Mouse (Mus musculus) heart, embryonic 14.5 days (tissue): ENCODE measurements around the gene Efcab9. TPM values are rescaled to one million over a fixed set of nuclear protein-coding genes. Genes with fewer than 3 reads are reported as not detected.

Experiments
- ATAC-seq: fragments of 200-750 bp; cut with Nextera tagmentation; 2 replicates; pipeline ENCODE4 v1.8.0; 2017; ENCODE audit warnings: low read depth, moderate TSS enrichment; ENCODE audit not compliant: insufficient number of reproducible peaks, insufficient read depth, low FRiP score
- H3K27ac ChIP-seq, 2 experiments: fragments of 200-500 bp in 1 of 2; fragments of 300-500 bp in 1 of 2; sonication (generic) in 1 of 2; replicated peaks in 1 of 2; 2 replicates each; pipeline ENCODE4 v1.5.1; 2012 to 2014; ENCODE audit warnings: low read depth in 2 of 2, low read length in 2 of 2, control low read depth in 1 of 2, mild to moderate bottlenecking in 1 of 2, mixed read lengths in 1 of 2; ENCODE audit not compliant: control insufficient read depth in 1 of 2, insufficient read depth in 1 of 2
- H3K27me3 ChIP-seq: fragments of 300-500 bp; sonication (generic); 2 replicates; pipeline ENCODE4 v1.6.1; 2014; ENCODE audit warnings: mild to moderate bottlenecking, low read length, control low read depth; ENCODE audit not compliant: control insufficient read depth, insufficient read depth
- H3K36me3 ChIP-seq: fragments of 300-500 bp; sonication (generic); 2 replicates; pipeline ENCODE4 v1.6.1; 2014; ENCODE audit warnings: mild to moderate bottlenecking, control low read depth, low read length, mixed read lengths; ENCODE audit not compliant: control insufficient read depth, insufficient read depth
- H3K4me1 ChIP-seq, 2 experiments: fragments of 200-500 bp in 1 of 2; fragments of 300-500 bp in 1 of 2; sonication (generic) in 1 of 2; 2 replicates each; pipeline ENCODE4 v1.6.1; 2012 to 2014; ENCODE audit warnings: low read length in 2 of 2, control low read depth in 1 of 2, mixed read lengths in 1 of 2; ENCODE audit not compliant: control insufficient read depth in 2 of 2, insufficient read depth in 2 of 2
- H3K4me2 ChIP-seq: fragments of 300-500 bp; sonication (generic); 2 replicates; pipeline ENCODE4 v1.6.1; 2014; ENCODE audit warnings: mild to moderate bottlenecking, low read length
- H3K4me3 ChIP-seq, 2 experiments: fragments of 200-500 bp in 1 of 2; fragments of 300-500 bp in 1 of 2; sonication (generic) in 1 of 2; 2 replicates each; pipeline ENCODE4 v1.5.1; 2012 to 2014; ENCODE audit warnings: low read length in 2 of 2, mild to moderate bottlenecking in 2 of 2, control low read depth in 1 of 2, low read depth in 1 of 2, moderate library complexity in 1 of 2; ENCODE audit not compliant: control insufficient read depth in 1 of 2, insufficient read depth in 1 of 2
- H3K9ac ChIP-seq: fragments of 300-500 bp; sonication (generic); 2 replicates; pipeline ENCODE4 v1.6.1; 2014; ENCODE audit warnings: mild to moderate bottlenecking, low read length
- H3K9me3 ChIP-seq: fragments of 300-500 bp; sonication (generic); 2 replicates; pipeline ENCODE4 v1.6.1; 2016; ENCODE audit warnings: low read length, control low read depth; ENCODE audit not compliant: control insufficient read depth
- WGBS: fragments of 180-500 bp; shearing (Covaris S2); extraction: QIAGEN DNeasy Blood & Tissue Kit; methylation state at CpG from one replicate; pipeline ENCODE4 v1.1.7; 2014; 5-methylcytosine and 5-hydroxymethylcytosine counted together
- polyA plus RNA-seq: library from polyadenylated mRNA; unstranded; fragments of >200 nt; fragmentation: Nextera tagmentation; extraction: Ambion mirVana; gene quantifications from 2 replicates; pipeline ENCODE4 v1.2.1, GENCODE M21; 2014

The Efcab9 gene
- polyA plus RNA-seq, 1 experiment from 2014 or later = 0.35 TPM

DNA sequence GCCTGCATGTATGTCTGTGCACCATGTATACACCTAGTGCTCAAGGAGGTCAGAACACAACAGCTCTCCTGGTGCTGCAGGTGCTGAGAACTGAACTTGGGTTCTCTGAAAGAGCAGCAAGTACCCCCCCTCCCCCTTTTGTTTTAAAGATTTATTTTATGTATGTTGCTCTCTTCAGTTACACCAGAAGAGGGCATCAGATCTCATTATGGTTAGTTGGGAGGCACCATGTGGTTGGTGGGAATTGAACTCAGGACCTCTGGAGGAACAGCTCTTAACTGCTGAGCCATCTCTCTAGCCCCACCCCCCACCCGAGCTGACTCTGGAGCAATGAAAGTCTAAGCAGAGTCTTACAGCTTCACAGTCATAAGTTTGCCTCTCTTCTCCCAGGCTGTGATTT lies 21.0 kb downstream of the Efcab9 start:
- Histone ChIP-seq H3K9me3 (no peaks in the 10 kb centered on the region), H3K36me3 (peaks cover 3% of the 10 kb centered on the region; the same call in 1 of the 2 replicates), H3K4me3 (no peak overlapping the region), H3K27me3 (no peaks in the 10 kb centered on the region), H3K9ac (no peak overlapping the region), H3K4me2 (no peak overlapping the region), H3K27ac (no peak overlapping the region), H3K4me1 (peaks cover 0 to 2% of the 10 kb centered on the region in 2 experiments; a peak in 1 of 4 replicates)
- no peak for ATAC-seq
- WGBS = 62% methylated on average over 1 of the region's 1 CpGs

DNA sequence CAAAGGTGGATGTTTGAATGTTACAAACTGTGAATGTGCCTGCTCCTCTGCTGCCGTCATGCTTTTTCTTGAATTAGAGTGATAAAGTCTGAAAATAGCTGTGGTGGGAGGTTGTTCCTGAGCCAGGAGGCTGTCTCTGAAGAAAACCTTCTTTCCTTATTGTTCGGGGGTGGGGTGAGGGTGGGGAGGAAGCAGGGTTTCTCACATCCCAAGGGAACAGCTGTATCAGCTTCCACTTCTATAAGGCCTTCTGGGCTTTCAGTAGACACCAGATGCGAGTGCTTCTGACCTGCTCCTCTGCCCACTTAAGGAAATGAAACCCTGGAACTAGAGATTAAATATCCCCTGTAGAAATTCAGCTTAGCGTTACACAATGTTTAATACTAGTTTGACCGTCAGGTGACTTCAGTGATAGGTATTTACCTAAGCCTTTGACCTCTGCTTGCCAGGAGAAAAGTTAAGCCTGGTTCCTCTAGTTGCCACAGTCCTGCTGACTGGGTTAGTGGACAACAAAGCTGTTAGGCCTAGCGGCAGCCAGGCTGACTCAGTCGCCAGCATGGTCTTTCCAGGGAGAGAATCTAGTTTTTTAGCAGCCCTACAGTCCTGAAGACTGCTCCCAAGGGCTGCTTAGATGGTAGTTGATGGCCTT lies 26.7 kb downstream of the Efcab9 start:
- no peaks in the 10 kb centered on the region for H3K9me3 ChIP-seq
- no peaks in the 10 kb centered on the region for H3K27me3 ChIP-seq
- H3K9ac ChIP-seq = no peak overlapping the region
- peaks cover 12% of the 10 kb centered on the region for H3K36me3 ChIP-seq
- H3K4me3 ChIP-seq = no peak overlapping the region
- peak overlapping the region in 1 of 2 experiments; percentile 19; a peak in 3 of 4 replicates for H3K27ac ChIP-seq
- peaks cover 0 to 5% of the 10 kb centered on the region in 2 experiments; a peak in 1 of 4 replicates for H3K4me1 ChIP-seq
- 58% methylated on average over 7 of the region's 7 CpGs for WGBS
- H3K4me2 ChIP-seq = no peak overlapping the region
- ATAC-seq = no peak

DNA sequence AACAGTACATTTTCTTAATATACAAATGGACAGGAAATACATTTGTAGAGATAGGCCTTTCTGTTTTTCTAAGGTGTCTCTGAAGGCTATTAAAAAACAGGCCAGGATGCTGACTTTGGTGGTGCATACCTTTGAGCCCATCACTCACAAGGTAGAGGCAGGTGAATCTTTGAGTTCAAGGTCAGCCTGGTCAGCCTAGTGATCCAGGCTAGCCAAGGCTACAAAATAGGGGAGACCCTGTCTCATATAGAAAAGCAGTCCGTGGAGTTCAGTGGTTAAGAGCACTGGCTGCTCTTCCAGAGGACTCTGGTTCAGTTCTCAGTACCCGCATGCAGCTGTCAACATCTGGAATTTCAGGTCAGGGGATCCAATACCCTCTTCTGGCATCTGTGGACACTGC lies 28.2 kb downstream of the Efcab9 start:
- Histone ChIP-seq H3K27me3 (no peaks in the 10 kb centered on the region), H3K27ac (no peak overlapping the region), H3K9me3 (no peaks in the 10 kb centered on the region), H3K4me1 (peaks cover 0 to 5% of the 10 kb centered on the region in 2 experiments; a peak in 2 of 4 replicates), H3K4me2 (no peak overlapping the region), H3K36me3 (peaks cover 23% of the 10 kb centered on the region), H3K9ac (no peak overlapping the region), H3K4me3 (no peak overlapping the region)
- ATAC-seq = no peak
- WGBS = 88% methylated on average over 2 of the region's 2 CpGs

DNA sequence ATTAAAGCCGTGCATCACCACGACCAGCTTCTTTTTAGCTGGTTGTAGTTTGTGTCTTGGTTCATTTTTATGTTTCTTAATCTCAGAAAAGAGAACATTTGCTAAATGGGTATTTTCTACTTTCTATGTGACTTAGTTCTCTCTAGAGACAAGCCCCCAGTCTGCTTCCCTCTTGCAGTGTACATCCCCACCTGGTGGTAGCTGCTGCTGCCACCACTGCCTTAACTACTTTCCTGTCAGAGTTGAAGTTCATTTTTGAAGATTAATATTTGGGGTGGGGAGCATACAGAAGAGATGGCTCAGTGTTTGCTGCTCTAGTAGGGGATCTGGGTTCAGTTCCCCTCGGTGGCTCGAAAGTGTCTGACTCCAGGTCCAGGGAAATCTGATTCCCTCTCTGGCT lies 31.9 kb downstream of the Efcab9 start:
- Histone ChIP-seq H3K4me3 (no peak overlapping the region), H3K4me1 (peaks cover 0 to under 1% of the 10 kb centered on the region in 2 experiments; a peak in 1 of 4 replicates), H3K4me2 (no peak overlapping the region), H3K27me3 (no peaks in the 10 kb centered on the region), H3K9ac (no peak overlapping the region), H3K9me3 (no peaks in the 10 kb centered on the region), H3K27ac (no peak overlapping the region), H3K36me3 (peaks cover 23% of the 10 kb centered on the region)
- no peak for ATAC-seq
- WGBS = 92% methylated on average over 4 of the region's 4 CpGs

DNA sequence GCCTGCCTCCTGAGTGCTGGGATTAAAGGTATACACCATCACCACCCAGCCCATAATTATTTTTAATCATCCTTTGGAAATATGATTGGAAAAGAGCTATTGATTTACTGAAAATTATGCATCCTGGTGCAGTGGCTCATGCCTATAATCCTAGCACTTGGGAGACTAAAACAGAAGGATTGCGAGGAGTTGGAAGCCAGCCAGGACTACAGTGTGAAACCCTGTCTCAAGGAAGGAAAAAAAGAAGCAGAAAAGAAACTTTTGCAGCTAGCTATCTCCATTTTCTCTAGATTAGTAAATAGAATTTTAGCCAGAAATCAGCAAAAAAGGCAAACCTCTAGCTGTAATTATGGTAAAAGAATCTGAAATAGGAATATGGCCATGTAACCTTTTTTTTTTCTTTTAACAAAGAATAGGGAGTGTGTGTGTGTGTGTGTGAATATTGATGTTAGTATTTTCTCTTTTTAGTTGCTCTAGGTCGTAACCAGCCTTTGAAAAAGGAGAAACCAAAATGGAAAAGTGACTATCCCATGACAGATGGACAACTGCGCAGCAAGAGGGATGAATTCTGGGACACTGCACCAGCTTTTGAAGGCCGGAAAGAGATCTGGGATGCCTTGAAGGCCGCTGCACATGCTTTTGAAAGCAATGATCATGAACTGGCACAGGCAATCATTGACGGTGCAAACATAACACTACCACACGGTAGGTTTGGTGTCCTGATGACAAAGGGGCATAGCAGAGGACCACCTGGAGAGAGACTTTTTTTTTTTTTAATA lies 32.9 kb downstream of the Efcab9 start:
- H3K27me3 ChIP-seq = no peaks in the 10 kb centered on the region
- no peak overlapping the region for H3K4me2 ChIP-seq
- no peaks in the 10 kb centered on the region for H3K9me3 ChIP-seq
- peaks cover 23% of the 10 kb centered on the region for H3K36me3 ChIP-seq
- no peak for ATAC-seq
- H3K9ac ChIP-seq = no peak overlapping the region
- H3K4me3 ChIP-seq = no peak overlapping the region
- WGBS = 83% methylated on average over 7 of the region's 7 CpGs
- H3K27ac ChIP-seq = no peak overlapping the region
- H3K4me1 ChIP-seq = no peaks in the 10 kb centered on the region; a peak in 1 of 4 replicates

DNA sequence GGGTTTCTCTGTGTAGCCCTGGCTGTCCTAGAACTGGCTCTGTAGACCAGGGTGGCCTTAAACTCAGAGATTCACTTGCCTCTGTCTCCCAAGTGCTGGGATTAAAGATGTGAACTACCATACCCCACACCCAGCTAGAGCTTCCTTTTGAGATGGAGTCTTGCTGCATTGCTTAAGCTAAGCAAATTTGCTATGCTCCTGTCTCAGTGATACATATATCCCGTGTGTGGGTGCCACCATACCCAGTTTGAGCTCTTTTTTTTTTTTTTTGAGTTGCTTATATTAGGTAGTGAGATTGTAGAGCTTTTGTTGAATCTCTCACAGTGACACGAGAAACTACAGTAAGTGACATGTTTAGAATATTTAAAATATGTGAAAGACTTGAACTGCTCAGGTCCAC lies 36.6 kb downstream of the Efcab9 start:
- ATAC-seq = no peak
- H3K27me3 ChIP-seq = no peaks in the 10 kb centered on the region
- H3K4me3 ChIP-seq = no peak overlapping the region
- H3K4me1 ChIP-seq = peaks cover 0 to 7% of the 10 kb centered on the region in 2 experiments; a peak in 2 of 4 replicates
- peaks cover 13% of the 10 kb centered on the region for H3K36me3 ChIP-seq
- 84% methylated on average over 2 of the region's 2 CpGs for WGBS
- no peak overlapping the region for H3K27ac ChIP-seq
- no peaks in the 10 kb centered on the region for H3K9me3 ChIP-seq
- no peak overlapping the region for H3K9ac ChIP-seq
- no peak overlapping the region for H3K4me2 ChIP-seq

DNA sequence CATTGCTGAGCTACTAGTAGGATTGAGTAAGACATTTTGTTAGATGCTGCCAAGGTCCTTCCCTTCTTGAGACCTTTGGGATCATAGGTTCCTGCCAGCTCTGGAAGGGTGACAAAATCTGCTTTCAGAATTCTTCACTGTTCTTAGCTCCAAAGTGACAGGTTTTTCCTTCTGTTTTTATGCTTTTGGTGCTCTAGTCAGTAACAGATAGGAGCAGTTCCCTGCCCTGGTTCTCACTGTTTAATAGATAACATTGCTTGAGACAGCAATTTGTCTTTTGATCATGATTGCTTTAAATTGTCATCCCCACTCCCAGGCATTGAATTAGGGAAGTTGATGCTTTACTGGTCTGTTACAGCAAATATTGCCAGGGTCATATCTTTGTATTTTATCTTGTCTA lies 38.6 kb downstream of the Efcab9 start:
- ATAC-seq = no peak
- H3K4me3 ChIP-seq = no peak overlapping the region

More for the DNA sequence above, 38.6 kb downstream of the Efcab9 start:
- no peaks in the 10 kb centered on the region for H3K36me3 ChIP-seq
- no peaks in the 10 kb centered on the region for H3K27me3 ChIP-seq
- H3K27ac ChIP-seq = no peak overlapping the region
- no peaks in the 10 kb centered on the region for H3K9me3 ChIP-seq
- no peak overlapping the region for H3K9ac ChIP-seq
- peaks cover 2 to 24% of the 10 kb centered on the region in 2 experiments for H3K4me1 ChIP-seq
- no peak overlapping the region for H3K4me2 ChIP-seq
